Mouse (Mus musculus) stomach, embryonic 15.5 days (tissue): Measurements from ENCODE around the gene Bud13. TPM values are rescaled to one million over a fixed set of nuclear protein-coding genes. Genes with fewer than 3 reads are reported as not detected.
"Not testable (repeated sequence)": the region's sequence is repeated elsewhere in the genome, so short reads cannot be mapped to it uniquely, and the experiment has no call there.

Source experiments
- ATAC-seq: fragments of 200-750 bp; cut with Nextera tagmentation; 2 replicates; pipeline ENCODE4 v1.8.0; 2017; ENCODE audit warnings: low read depth, moderate number of reproducible peaks, moderate TSS enrichment; ENCODE audit not compliant: insufficient read depth, low FRiP score
- H3K27ac ChIP-seq: fragments of 300-500 bp; sonication (generic); 2 replicates; pipeline ENCODE4 v1.5.1; 2015; ENCODE audit warnings: mild to moderate bottlenecking, inconsistent platforms
- H3K27me3 ChIP-seq: fragments of 300-500 bp; sonication (generic); replicated peaks from 2 replicates; pipeline ENCODE4 v1.6.1; 2015; ENCODE audit warnings: inconsistent platforms
- H3K36me3 ChIP-seq: fragments of 300-500 bp; sonication (generic); 2 replicates; pipeline ENCODE4 v1.6.1; 2015; ENCODE audit warnings: inconsistent platforms
- H3K4me1 ChIP-seq: fragments of 300-500 bp; sonication (generic); 2 replicates; pipeline ENCODE4 v1.6.1; 2015; ENCODE audit warnings: inconsistent platforms
- H3K4me2 ChIP-seq: fragments of 300-500 bp; sonication (generic); 2 replicates; pipeline ENCODE4 v1.6.1; 2015; ENCODE audit warnings: mild to moderate bottlenecking, inconsistent platforms
- H3K4me3 ChIP-seq: fragments of 300-500 bp; sonication (generic); replicated peaks from 2 replicates; pipeline ENCODE4 v1.5.1; 2015; ENCODE audit warnings: inconsistent platforms
- H3K9ac ChIP-seq: fragments of 300-500 bp; sonication (generic); 2 replicates; pipeline ENCODE4 v1.6.1; 2015; ENCODE audit warnings: inconsistent platforms
- H3K9me3 ChIP-seq: fragments of 300-500 bp; sonication (generic); 2 replicates; pipeline ENCODE4 v1.6.1; 2016; ENCODE audit warnings: inconsistent platforms
- WGBS: fragments of 180-500 bp; shearing (Covaris S2); methylation state at CpG from one replicate; pipeline ENCODE4 v1.1.7; 2015; 5-methylcytosine and 5-hydroxymethylcytosine counted together
- polyA plus RNA-seq: library from polyadenylated mRNA; unstranded; fragments of >200 nt; fragmentation: Nextera tagmentation; extraction: Ambion mirVana; gene quantifications from 2 replicates; pipeline ENCODE4 v1.2.1, GENCODE M21; 2015

Gene Bud13
- polyA plus RNA-seq, 1 experiment from 2014 or later, result 18.8 TPM

- H3K36me3 ChIP-seq, result no peaks in the 10 kb centered on the region
- H3K9ac ChIP-seq, result 0 out of 2 replicates have a peak overlapping the region, but pooled peaks have one; percentile 19
- peak overlapping the region; percentile 8; the same call in 1 of the 2 replicates for H3K27ac ChIP-seq
- ATAC-seq, result 0 out of 2 replicates have a peak, but pooled peaks have one; percentile 11
- H3K4me2 ChIP-seq, result peak overlapping the region; percentile 56
- 6% methylated on average over 19 of the region's 19 CpGs for WGBS
- 0 out of 2 replicates have a peak, but pooled peaks cover 12% of the 10 kb centered on the region for H3K4me1 ChIP-seq
- peak overlapping the region; percentile 33 for H3K4me3 ChIP-seq
- no peaks in the 10 kb centered on the region for H3K9me3 ChIP-seq
- no peaks in the 10 kb centered on the region for H3K27me3 ChIP-seq
Observed at GRCm38 (mm10) chr9:46329250-46329648, 46.4 kb downstream of the Bud13 start.

- no peak overlapping the region for H3K27ac ChIP-seq
- 0 out of 2 replicates have a peak, but pooled peaks cover 12% of the 10 kb centered on the region for H3K4me1 ChIP-seq
- whole genome bisulfite sequencing, result 27% methylated on average over 24 of the region's 24 CpGs
- H3K36me3 ChIP-seq, result no peaks in the 10 kb centered on the region
- H3K27me3 ChIP-seq, result 0 out of 2 replicates have a peak, but pooled peaks cover 4% of the 10 kb centered on the region
- no peak overlapping the region; the same call in 1 of the 2 replicates for H3K4me3 ChIP-seq
- ATAC-seq, result no peak
- no peak overlapping the region for H3K4me2 ChIP-seq
- H3K9ac ChIP-seq, result no peak overlapping the region
- H3K9me3 ChIP-seq, result no peaks in the 10 kb centered on the region
Observed at GRCm38 (mm10) chr9:46329801-46330585, 47.2 kb downstream of the Bud13 start.

- Histone ChIP-seq H3K27ac (no peak overlapping the region), H3K9me3 (no peaks in the 10 kb centered on the region), H3K4me3 (no peak overlapping the region), H3K4me1 (0 out of 2 replicates have a peak, but pooled peaks cover 12% of the 10 kb centered on the region), H3K9ac (no peak overlapping the region), H3K27me3 (0 out of 2 replicates have a peak, but pooled peaks cover 4% of the 10 kb centered on the region), H3K4me2 (no peak overlapping the region), H3K36me3 (no peaks in the 10 kb centered on the region)
- no peak for ATAC-seq
- WGBS, result 43% methylated on average over 6 of the region's 6 CpGs
Observed at GRCm38 (mm10) chr9:46330586-46330895, 47.7 kb downstream of the Bud13 start.

GRCm38 (mm10) chr9:46331301-46331700 lies 48.5 kb downstream of the Bud13 start:
- no peak for ATAC-seq
- H3K9me3 ChIP-seq, result no peaks in the 10 kb centered on the region

GRCm38 (mm10) chr9:46334471-46335025 lies 51.7 kb downstream of the Bud13 start:
- 0 out of 2 replicates have a peak, but pooled peaks cover 4% of the 10 kb centered on the region for H3K27me3 ChIP-seq
- H3K4me1 ChIP-seq, result no peaks in the 10 kb centered on the region
- H3K4me3 ChIP-seq, result no peak overlapping the region
- H3K36me3 ChIP-seq, result no peaks in the 10 kb centered on the region
- no peak overlapping the region for H3K4me2 ChIP-seq
- no peaks in the 10 kb centered on the region for H3K9me3 ChIP-seq
- no peak overlapping the region for H3K27ac ChIP-seq
- WGBS, result 34% methylated on average over 26 of the region's 26 CpGs
- ATAC-seq, result no peak
- H3K9ac ChIP-seq, result no peak overlapping the region

More at GRCm38 (mm10) chr9:46331301-46331700, 48.5 kb downstream of the Bud13 start:
- H3K4me2 ChIP-seq, result no peak overlapping the region
- H3K9ac ChIP-seq, result no peak overlapping the region
- 0 out of 2 replicates have a peak, but pooled peaks cover 4% of the 10 kb centered on the region for H3K27me3 ChIP-seq
- no peak overlapping the region for H3K4me3 ChIP-seq
- no peak overlapping the region for H3K27ac ChIP-seq
- 0 out of 2 replicates have a peak, but pooled peaks cover 12% of the 10 kb centered on the region for H3K4me1 ChIP-seq
- H3K36me3 ChIP-seq, result no peaks in the 10 kb centered on the region
- WGBS, result 89% methylated on average over 1 of the region's 1 CpGs

GRCm38 (mm10) chr9:46335461-46335995 lies 52.7 kb downstream of the Bud13 start:
- no peaks in the 10 kb centered on the region for H3K4me1 ChIP-seq
- no peak overlapping the region for H3K4me2 ChIP-seq
- no peaks in the 10 kb centered on the region for H3K9me3 ChIP-seq
- H3K4me3 ChIP-seq, result no peak overlapping the region
- WGBS, result 70% methylated on average over 10 of the region's 10 CpGs
- H3K27ac ChIP-seq, result no peak overlapping the region
- no peak overlapping the region for H3K9ac ChIP-seq
- 0 out of 2 replicates have a peak, but pooled peaks cover 4% of the 10 kb centered on the region for H3K27me3 ChIP-seq
- no peak for ATAC-seq
- H3K36me3 ChIP-seq, result no peaks in the 10 kb centered on the region

GRCm38 (mm10) chr9:46336294-46336693 lies 53.5 kb downstream of the Bud13 start:
- H3K4me1 ChIP-seq, H3K4me3 ChIP-seq, ATAC-seq, H3K9ac ChIP-seq, H3K27ac ChIP-seq, H3K36me3 ChIP-seq, H3K27me3 ChIP-seq, H3K4me2 ChIP-seq, H3K9me3 ChIP-seq: not testable (repeated sequence)
- WGBS, result 70% methylated on average over 13 of the region's 14 CpGs

GRCm38 (mm10) chr9:46337331-46337730 lies 54.5 kb downstream of the Bud13 start:
- no peak for ATAC-seq
- no peak overlapping the region for H3K4me2 ChIP-seq

GRCm38 (mm10) chr9:46337852-46338291 lies 55.1 kb downstream of the Bud13 start:
- no peak for ATAC-seq

More at GRCm38 (mm10) chr9:46337331-46337730, 54.5 kb downstream of the Bud13 start:
- WGBS, result 67% methylated on average over 7 of the region's 7 CpGs
- Histone ChIP-seq H3K9ac (no peak overlapping the region), H3K4me3 (no peak overlapping the region), H3K9me3 (no peaks in the 10 kb centered on the region), H3K27me3 (0 out of 2 replicates have a peak, but pooled peaks cover 4% of the 10 kb centered on the region), H3K36me3 (no peaks in the 10 kb centered on the region), H3K27ac (no peak overlapping the region), H3K4me1 (no peaks in the 10 kb centered on the region)

GRCm38 (mm10) chr9:46338384-46338783 lies 55.6 kb downstream of the Bud13 start:
- no peaks in the 10 kb centered on the region for H3K4me1 ChIP-seq
- H3K27me3 ChIP-seq, result 0 out of 2 replicates have a peak, but pooled peaks cover 4% of the 10 kb centered on the region
- no peaks in the 10 kb centered on the region for H3K9me3 ChIP-seq
- no peaks in the 10 kb centered on the region for H3K36me3 ChIP-seq
- WGBS, result 40% methylated on average over 4 of the region's 4 CpGs
- no peak for ATAC-seq
- no peak overlapping the region for H3K4me3 ChIP-seq
- no peak overlapping the region for H3K27ac ChIP-seq
- H3K9ac ChIP-seq, result no peak overlapping the region
- H3K4me2 ChIP-seq, result no peak overlapping the region

More at GRCm38 (mm10) chr9:46337852-46338291, 55.1 kb downstream of the Bud13 start:
- H3K4me3 ChIP-seq, result no peak overlapping the region
- H3K9ac ChIP-seq, result no peak overlapping the region
- H3K27ac ChIP-seq, result no peak overlapping the region
- no peaks in the 10 kb centered on the region for H3K9me3 ChIP-seq
- no peak overlapping the region for H3K4me2 ChIP-seq
- no peaks in the 10 kb centered on the region for H3K36me3 ChIP-seq
- no peaks in the 10 kb centered on the region for H3K4me1 ChIP-seq
- WGBS, result 17% methylated on average over 3 of the region's 3 CpGs
- H3K27me3 ChIP-seq, result 0 out of 2 replicates have a peak, but pooled peaks cover 4% of the 10 kb centered on the region

GRCm38 (mm10) chr9:46339051-46339652 lies 56.3 kb downstream of the Bud13 start:
- Histone ChIP-seq H3K36me3 (no peaks in the 10 kb centered on the region), H3K9me3 (no peaks in the 10 kb centered on the region), H3K27me3 (0 out of 2 replicates have a peak, but pooled peaks cover 4% of the 10 kb centered on the region), H3K4me2 (no peak overlapping the region), H3K9ac (no peak overlapping the region), H3K4me1 (no peaks in the 10 kb centered on the region), H3K4me3 (no peak overlapping the region), H3K27ac (no peak overlapping the region)
- WGBS, result 79% methylated on average over 4 of the region's 4 CpGs
- ATAC-seq, result no peak
